Mouse (Mus musculus) kidney, adult 2 months (tissue): Measurements from ENCODE around the gene Nr4a3. TPM values are rescaled to one million over a fixed set of nuclear protein-coding genes. Genes with fewer than 3 reads are reported as not detected.

Experiments
- DNase-seq: peaks from one replicate; pipeline ENCODE4 v3.0.0; 2021
- H3K27ac ChIP-seq: fragments of 200-500 bp; 2 replicates; pipeline ENCODE4 v1.5.1; 2012; ENCODE audit warnings: low read depth, low read length, control low read depth, inconsistent platforms; ENCODE audit not compliant: insufficient read depth
- H3K27me3 ChIP-seq: fragments of 200-500 bp; replicated peaks from 2 replicates; pipeline ENCODE4 v1.6.1; 2012; ENCODE audit warnings: mild to moderate bottlenecking, moderate library complexity, low read length, inconsistent platforms; ENCODE audit not compliant: control insufficient read depth, insufficient read depth
- H3K36me3 ChIP-seq: fragments of 200-500 bp; 2 replicates; pipeline ENCODE4 v1.6.1; 2012; ENCODE audit warnings: mild to moderate bottlenecking, moderate library complexity, low read length, inconsistent platforms; ENCODE audit not compliant: control insufficient read depth, insufficient read depth
- H3K4me1 ChIP-seq: fragments of 200-500 bp; 2 replicates; pipeline ENCODE4 v1.6.1; 2011; ENCODE audit warnings: low read length; ENCODE audit not compliant: control insufficient read depth, insufficient read depth
- H3K4me3 ChIP-seq: fragments of 200-500 bp; 2 replicates; pipeline ENCODE4 v1.5.1; 2011; ENCODE audit warnings: mild to moderate bottlenecking, low read depth, low read length, control low read depth; ENCODE audit not compliant: insufficient read depth
- CTCF ChIP-seq: fragments of 200-500 bp; conservative IDR thresholded peaks from 2 replicates; pipeline ENCODE4 v1.5.1; 2011; ENCODE audit warnings: low read depth, mild to moderate bottlenecking, control low read depth, low read length, moderate library complexity, mixed read lengths; ENCODE audit not compliant: insufficient read depth, insufficient read length
- POLR2A ChIP-seq: fragments of 200-500 bp; IDR thresholded peaks from one replicate; pipeline ENCODE4 v1.6.1; 2011; ENCODE audit warnings: low read depth, low read length, control low read depth
- WGBS: fragments of 180-500 bp; shearing (Covaris S2); methylation state at CpG from one replicate; pipeline ENCODE4 v1.1.7; 2018; 5-methylcytosine and 5-hydroxymethylcytosine counted together
- polyA plus RNA-seq: library from polyadenylated mRNA; depleted of rRNA; stranded (reverse); fragments of >200 nt; gene quantifications from 2 replicates; pipeline ENCODE4 v1.2.3, GENCODE M21; 2012

Gene Nr4a3
- polyA plus RNA-seq, 1 experiment, result 0.72 TPM

DNA sequence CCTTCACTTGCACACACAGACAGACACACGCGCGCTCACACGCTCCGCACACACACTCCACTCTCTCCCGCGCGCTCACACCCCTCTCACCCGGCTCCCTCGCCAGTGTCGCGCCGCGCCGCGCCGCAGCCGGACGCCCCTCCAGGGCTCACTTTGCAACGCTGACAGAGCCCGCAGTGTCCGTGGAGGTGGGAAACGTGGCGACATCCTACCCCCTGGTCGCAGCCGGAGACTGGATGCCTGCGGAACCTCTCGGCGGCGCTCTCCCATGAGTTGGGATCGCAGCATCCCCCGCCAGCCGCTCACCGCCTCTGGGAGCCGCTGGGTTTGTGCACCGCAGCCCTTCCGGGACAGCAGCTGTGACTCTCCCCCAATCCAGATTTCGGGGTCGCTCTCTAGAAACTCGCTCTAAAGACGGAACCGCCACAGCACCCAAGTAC lies 348 bp downstream of the Nr4a3 start:
- TF ChIP-seq CTCF, result no peak
- no peaks in the 10 kb centered on the region for H3K36me3 ChIP-seq
- no peak for DNase-seq
- H3K27me3 ChIP-seq, result peaks cover 1% of the 10 kb centered on the region
- H3K4me1 ChIP-seq, result 0 out of 2 replicates have a peak, but pooled peaks cover 2% of the 10 kb centered on the region
- H3K4me3 ChIP-seq, result peak overlapping the region; percentile 64
- no peak overlapping the region for H3K27ac ChIP-seq
- WGBS, result under 1% methylated on average over 42 of the region's 42 CpGs

DNA sequence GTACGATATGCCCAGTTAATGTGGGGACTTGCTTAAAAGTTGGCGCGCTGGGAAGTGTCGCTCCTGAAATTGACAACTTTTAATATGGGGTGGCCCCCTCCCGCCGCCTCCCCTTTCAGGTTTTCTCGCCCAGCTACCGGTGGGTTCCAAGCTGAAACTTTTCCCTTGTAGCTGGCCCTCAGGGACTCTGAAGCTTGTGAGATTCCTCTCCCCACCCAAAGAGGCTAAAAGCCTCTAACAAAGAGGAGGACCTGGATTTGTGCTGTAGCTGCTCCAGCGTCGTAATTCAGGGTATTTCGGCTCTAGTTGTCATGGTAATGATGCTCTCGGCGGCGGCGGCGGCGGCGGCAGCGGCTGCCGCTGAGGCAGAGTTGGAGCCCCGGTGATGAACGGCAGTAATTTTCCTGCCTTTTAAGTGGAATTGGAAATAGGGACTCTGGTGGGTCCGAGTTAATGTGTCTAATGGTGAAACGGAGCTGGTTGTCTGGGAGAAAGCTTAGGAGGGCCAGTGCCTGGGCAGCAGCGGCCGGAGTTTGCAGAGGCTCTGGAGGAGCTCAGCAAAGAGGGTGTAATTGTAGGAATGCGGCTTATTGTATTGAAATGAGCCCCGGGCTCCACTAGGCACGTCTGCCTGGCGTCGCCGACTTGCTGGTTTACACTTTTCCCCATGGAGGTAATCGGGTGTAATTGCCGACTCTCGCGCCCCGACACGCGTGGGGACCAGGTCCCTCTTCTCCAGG lies 938 bp downstream of the Nr4a3 start:
- Histone ChIP-seq H3K27me3 (peaks cover 1% of the 10 kb centered on the region), H3K27ac (no peak overlapping the region), H3K4me1 (0 out of 2 replicates have a peak, but pooled peaks cover 2% of the 10 kb centered on the region), H3K4me3 (peak overlapping the region; percentile 64), H3K36me3 (no peaks in the 10 kb centered on the region)
- peak; percentile 22 for DNase-seq
- no peak for TF ChIP-seq CTCF
- TF ChIP-seq POLR2A, result no peak
- WGBS, result under 1% methylated on average over 39 of the region's 39 CpGs

DNA sequence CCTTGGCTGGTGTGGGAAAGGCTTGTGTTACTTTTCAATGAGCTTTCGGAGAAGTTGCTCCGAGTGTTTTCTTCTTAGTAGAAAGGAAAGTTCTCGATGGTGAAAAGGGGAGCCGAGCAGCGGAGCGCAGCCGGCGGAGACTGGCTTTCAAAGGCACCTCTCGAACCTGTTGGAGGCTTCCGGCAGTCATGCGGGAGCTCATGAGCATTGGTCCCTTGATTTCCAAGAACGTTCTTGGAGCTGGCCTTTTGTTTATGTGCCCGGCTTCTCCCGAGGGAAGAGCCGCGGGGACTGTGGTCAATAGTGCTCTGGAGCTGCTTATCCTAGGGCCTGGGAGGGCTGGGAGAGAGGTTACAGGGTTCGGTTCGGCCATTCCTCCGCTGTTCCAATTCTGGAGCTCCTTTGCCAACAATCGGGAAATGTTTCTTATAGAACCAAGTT lies 1.5 kb downstream of the Nr4a3 start:
- no peak for TF ChIP-seq CTCF
- TF ChIP-seq POLR2A, result no peak
- DNase-seq, result peak; percentile 41
- 2% methylated on average over 20 of the region's 20 CpGs for WGBS

DNA sequence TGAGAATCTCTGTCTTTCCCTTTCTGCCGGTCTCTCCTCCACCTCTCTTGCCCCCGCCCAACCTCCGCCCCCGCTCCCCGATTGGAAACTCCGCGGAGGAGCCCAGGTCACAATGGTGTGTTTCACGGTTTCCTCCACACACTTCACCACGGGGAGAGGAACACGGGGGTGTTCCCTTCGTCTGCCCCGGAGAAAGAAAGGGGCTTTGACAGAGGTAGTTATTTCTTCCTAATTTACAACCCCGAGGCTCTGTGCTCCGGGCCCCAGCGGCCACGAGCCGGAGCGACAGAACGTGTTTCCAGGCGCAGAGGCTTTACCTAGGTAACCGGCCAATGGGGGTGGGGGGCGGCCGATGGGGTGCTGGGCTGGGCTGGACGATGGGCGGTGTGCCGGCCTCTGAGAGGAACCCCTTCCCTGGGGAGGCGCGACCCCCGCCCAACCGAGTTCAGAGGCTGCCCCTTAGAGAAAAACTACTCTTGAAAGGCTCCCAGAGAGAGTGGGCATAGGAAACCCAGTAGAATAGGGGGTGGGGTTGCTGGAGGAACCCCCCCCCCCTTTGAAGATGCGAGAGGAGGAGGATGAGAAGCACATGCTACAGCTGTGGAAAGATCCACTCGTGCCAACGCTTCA lies 2.3 kb downstream of the Nr4a3 start:
- no peak for TF ChIP-seq CTCF
- no peak for TF ChIP-seq POLR2A
- Histone ChIP-seq H3K4me1 (0 out of 2 replicates have a peak, but pooled peaks cover 2% of the 10 kb centered on the region), H3K27me3 (peaks cover 1% of the 10 kb centered on the region), H3K27ac (no peak overlapping the region), H3K36me3 (no peaks in the 10 kb centered on the region), H3K4me3 (peak overlapping the region; percentile 33; the same call in 1 of the 2 replicates)
- 3% methylated on average over 33 of the region's 33 CpGs for WGBS
- DNase-seq, result no peak

More for the DNA sequence above, 1.5 kb downstream of the Nr4a3 start:
- H3K27me3 ChIP-seq, result peaks cover 1% of the 10 kb centered on the region
- 0 out of 2 replicates have a peak, but pooled peaks cover 2% of the 10 kb centered on the region for H3K4me1 ChIP-seq
- H3K4me3 ChIP-seq, result peak overlapping the region; percentile 64
- H3K36me3 ChIP-seq, result no peaks in the 10 kb centered on the region
- no peak overlapping the region for H3K27ac ChIP-seq

DNA sequence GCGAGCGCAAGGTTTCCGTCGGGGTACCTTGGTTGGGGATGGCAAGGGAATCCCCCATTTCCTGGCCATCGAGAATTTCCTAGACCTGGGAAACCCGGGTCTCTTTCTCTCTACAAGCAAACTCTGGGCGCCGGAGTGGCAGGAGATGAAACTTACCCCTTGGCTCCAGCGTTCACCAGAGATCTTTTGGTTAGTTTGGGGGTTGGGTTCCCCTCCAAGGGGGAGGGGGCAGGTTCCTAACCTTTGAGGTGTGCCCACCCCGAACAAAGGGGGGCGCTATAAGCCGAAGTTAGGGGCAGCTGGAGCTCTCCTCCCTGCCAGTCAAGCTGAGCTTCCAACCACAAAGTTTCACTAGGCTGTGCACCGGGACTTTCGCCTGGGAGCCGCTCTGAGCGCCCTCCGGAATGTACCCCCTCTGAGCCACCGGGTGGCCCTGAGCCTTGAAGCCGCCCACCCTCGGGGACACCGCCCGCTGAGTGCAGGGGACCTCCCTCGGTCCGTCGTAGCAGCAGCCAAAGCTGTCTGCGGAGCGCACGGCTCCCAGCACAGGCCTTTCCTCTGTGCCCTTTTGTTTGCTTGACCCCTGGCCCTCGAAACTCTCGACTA lies 2.9 kb downstream of the Nr4a3 start:
- WGBS, result 10% methylated on average over 30 of the region's 30 CpGs
- H3K27ac ChIP-seq, result no peak overlapping the region
- no peak for TF ChIP-seq CTCF
- no peak for TF ChIP-seq POLR2A
- H3K4me1 ChIP-seq, result 0 out of 2 replicates have a peak, but pooled peaks cover 2% of the 10 kb centered on the region
- peak; percentile 19 for DNase-seq
- H3K27me3 ChIP-seq, result peaks cover 1% of the 10 kb centered on the region
- H3K36me3 ChIP-seq, result no peaks in the 10 kb centered on the region
- H3K4me3 ChIP-seq, result no peak overlapping the region

DNA sequence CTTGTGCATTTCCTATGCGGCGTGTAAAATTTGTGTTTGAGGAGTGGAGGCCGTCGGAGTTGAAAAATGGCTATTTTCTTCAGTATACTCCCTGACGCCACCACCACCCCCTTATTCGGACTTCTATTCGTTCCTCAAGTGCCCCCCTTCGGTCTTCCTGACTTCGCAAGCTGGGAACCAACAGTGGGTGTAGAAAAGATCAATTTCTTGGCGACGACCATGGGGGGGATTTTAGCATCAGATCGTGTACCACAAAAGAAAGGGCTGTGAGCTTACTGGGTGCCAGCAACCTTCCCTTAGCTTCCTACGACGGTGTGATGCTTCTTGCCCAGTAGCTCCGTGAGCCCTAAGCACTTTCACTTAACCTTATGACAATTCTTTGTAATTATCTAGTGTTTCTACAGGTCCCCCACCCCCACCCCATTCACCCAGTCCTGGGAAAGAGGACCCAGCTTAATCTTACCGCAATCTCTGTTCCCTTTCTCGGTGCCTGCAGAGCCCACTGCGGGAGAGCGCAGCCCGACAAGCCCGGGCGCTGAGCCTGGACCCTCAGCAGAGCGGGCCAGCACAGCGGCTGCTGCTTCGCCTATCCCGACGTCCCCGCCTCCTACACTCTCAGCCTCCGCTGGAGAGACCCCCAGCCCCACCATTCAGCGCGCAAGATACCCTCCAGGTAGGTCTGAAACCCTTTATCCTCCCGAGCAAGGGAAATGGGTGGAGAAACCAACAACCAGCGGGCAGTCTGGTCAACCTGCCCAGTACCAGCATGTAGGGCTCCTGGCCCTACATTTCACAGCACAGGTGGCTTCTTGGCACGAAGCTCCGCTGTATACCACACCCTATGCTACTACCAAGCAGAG lies 3.7 kb downstream of the Nr4a3 start:
- WGBS, result 48% methylated on average over 35 of the region's 35 CpGs
- no peak for TF ChIP-seq POLR2A
- no peak for TF ChIP-seq CTCF
- H3K4me1 ChIP-seq, result 0 out of 2 replicates have a peak, but pooled peaks cover 2% of the 10 kb centered on the region
- peaks cover 1% of the 10 kb centered on the region for H3K27me3 ChIP-seq
- no peaks in the 10 kb centered on the region for H3K36me3 ChIP-seq
- no peak overlapping the region for H3K4me3 ChIP-seq
- no peak overlapping the region for H3K27ac ChIP-seq
- DNase-seq, result no peak
